Mouse (Mus musculus) hindbrain, embryonic 12.5 days (tissue): ENCODE results near the gene Senp1. TPM values are rescaled to one million over a fixed set of nuclear protein-coding genes. Genes with fewer than 3 reads are reported as not detected.
A peak's percentile ranks its signal among the peaks of the same experiment; 100 is the strongest.

Experiments
- ATAC-seq: fragments of 200-750 bp; cut with Nextera tagmentation; 2 replicates; pipeline ENCODE4 v1.8.0; 2017; ENCODE audit warnings: moderate TSS enrichment; ENCODE audit not compliant: low FRiP score
- H3K27ac ChIP-seq: fragments of 300-500 bp; sonication (generic); 2 replicates; pipeline ENCODE4 v1.5.1; 2016; ENCODE audit warnings: mild to moderate bottlenecking
- H3K27me3 ChIP-seq: fragments of 300-500 bp; sonication (generic); 2 replicates; pipeline ENCODE4 v1.6.1; 2016; ENCODE audit warnings: mild to moderate bottlenecking
- H3K36me3 ChIP-seq: fragments of 300-500 bp; sonication (generic); 2 replicates; pipeline ENCODE4 v1.6.1; 2016; ENCODE audit warnings: mild to moderate bottlenecking
- H3K4me1 ChIP-seq: fragments of 300-500 bp; sonication (generic); 2 replicates; pipeline ENCODE4 v1.6.1; 2016
- H3K4me2 ChIP-seq: fragments of 300-500 bp; sonication (generic); replicated peaks from 2 replicates; pipeline ENCODE4 v1.6.1; 2016; ENCODE audit warnings: mild to moderate bottlenecking
- H3K4me3 ChIP-seq: fragments of 300-500 bp; sonication (generic); 2 replicates; pipeline ENCODE4 v1.5.1; 2016; ENCODE audit warnings: mild to moderate bottlenecking
- H3K9ac ChIP-seq: fragments of 300-500 bp; sonication (generic); 2 replicates; pipeline ENCODE4 v1.6.1; 2016; ENCODE audit warnings: mild to moderate bottlenecking, moderate library complexity
- H3K9me3 ChIP-seq: fragments of 300-500 bp; sonication (generic); replicated peaks from 2 replicates; pipeline ENCODE4 v1.6.1; 2016; ENCODE audit warnings: mild to moderate bottlenecking
- WGBS: fragments of 180-500 bp; shearing (Covaris S2); methylation state at CpG from one replicate; pipeline ENCODE4 v1.1.7; 2016; 5-methylcytosine and 5-hydroxymethylcytosine counted together
- polyA plus RNA-seq: library from polyadenylated mRNA; unstranded; fragments of >200 nt; fragmentation: Nextera tagmentation; extraction: Ambion mirVana; gene quantifications from 2 replicates; pipeline ENCODE4 v1.2.1, GENCODE M21; 2016

Senp1 gene
- polyA plus RNA-seq, 1 experiment from 2014 or later: 38.7 TPM

DNA sequence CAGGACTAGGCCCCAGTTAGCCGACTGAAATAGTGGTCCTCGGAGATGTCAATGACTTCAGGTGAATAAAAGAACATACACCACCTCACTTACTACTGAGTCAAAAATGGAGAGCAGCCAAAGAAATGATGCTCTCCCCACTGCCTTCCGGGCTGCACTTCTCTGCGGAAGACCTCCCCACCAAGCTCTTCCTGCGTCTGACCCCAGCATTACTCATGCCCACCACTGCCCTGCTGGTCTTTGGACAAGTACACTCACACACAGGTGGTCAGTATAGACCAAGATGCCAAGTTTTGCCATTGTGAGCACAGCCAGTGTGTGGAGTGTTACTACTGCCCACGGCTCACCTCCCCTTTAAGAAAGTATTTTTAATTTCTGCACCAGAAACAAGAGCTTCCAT, 8.9 kb upstream of the Senp1 start:
- H3K27ac ChIP-seq: no peak overlapping the region
- no peaks in the 10 kb centered on the region for H3K4me1 ChIP-seq
- no peak for ATAC-seq
- H3K27me3 ChIP-seq: 0 out of 2 replicates have a peak, but pooled peaks cover 4% of the 10 kb centered on the region
- H3K9me3 ChIP-seq: no peaks in the 10 kb centered on the region
- H3K4me2 ChIP-seq: no peak overlapping the region
- no peaks in the 10 kb centered on the region for H3K36me3 ChIP-seq
- H3K9ac ChIP-seq: no peak overlapping the region
- H3K4me3 ChIP-seq: no peak overlapping the region
- 95% methylated on average over 6 of the region's 6 CpGs for WGBS

GRCm38 (mm10) chr15:98098519-98098918, 5.0 kb upstream of the Senp1 start:
- Histone ChIP-seq H3K36me3 (no peaks in the 10 kb centered on the region), H3K27ac (no peak overlapping the region), H3K27me3 (no peaks in the 10 kb centered on the region), H3K9ac (no peak overlapping the region), H3K4me3 (no peak overlapping the region), H3K4me2 (no peak overlapping the region), H3K4me1 (no peaks in the 10 kb centered on the region), H3K9me3 (no peaks in the 10 kb centered on the region)
- WGBS: 88% methylated on average over 9 of the region's 9 CpGs
- ATAC-seq: no peak

DNA sequence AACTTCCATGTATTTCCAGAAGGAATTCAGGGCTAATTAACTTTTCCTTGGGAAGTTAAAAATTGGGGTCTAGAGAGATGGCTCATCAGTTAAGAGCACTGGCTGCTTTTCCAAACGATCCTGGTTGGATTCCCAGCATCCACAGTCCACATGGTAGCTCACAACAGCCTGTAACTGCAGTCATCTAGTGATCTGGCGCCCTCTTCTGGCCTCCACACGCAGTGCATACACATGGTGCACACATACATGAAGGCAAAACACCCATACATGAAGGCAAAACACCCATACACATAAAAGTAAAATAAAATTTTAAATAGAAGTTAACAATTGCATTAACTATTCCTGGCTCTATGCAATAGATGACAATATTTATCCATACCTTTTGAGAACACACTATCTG, 3.4 kb upstream of the Senp1 start:
- H3K36me3 ChIP-seq: no peaks in the 10 kb centered on the region
- H3K9me3 ChIP-seq: no peaks in the 10 kb centered on the region
- H3K27ac ChIP-seq: no peak overlapping the region
- no peak overlapping the region for H3K4me3 ChIP-seq
- 49% methylated on average over 3 of the region's 3 CpGs for WGBS
- H3K4me1 ChIP-seq: peaks cover 5% of the 10 kb centered on the region
- no peak for ATAC-seq
- H3K9ac ChIP-seq: no peak overlapping the region
- H3K4me2 ChIP-seq: no peak overlapping the region
- no peaks in the 10 kb centered on the region for H3K27me3 ChIP-seq

DNA sequence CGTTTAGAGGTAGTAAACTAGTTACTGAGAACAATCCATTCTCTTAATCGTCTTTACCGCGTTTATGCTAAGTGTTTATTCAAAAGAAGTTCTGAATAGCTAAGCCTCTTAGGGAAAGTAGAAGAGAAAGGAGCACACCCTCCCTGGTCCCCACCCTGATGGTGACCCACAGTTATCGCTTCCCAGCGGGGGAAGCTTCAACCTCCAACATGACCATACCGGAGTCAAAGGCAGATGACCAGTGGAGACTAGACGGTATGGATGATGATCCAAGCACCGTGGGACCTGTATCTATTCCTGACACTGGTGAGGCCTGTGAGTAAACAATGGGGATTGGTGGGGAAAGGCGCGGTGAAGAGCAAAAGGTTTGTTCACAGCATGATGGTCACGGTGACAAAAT, 1.4 kb upstream of the Senp1 start:
- H3K4me2 ChIP-seq: no peak overlapping the region
- no peaks in the 10 kb centered on the region for H3K36me3 ChIP-seq
- ATAC-seq: no peak
- no peak overlapping the region for H3K4me3 ChIP-seq
- no peak overlapping the region for H3K9ac ChIP-seq
- no peak overlapping the region for H3K27ac ChIP-seq
- no peaks in the 10 kb centered on the region for H3K9me3 ChIP-seq
- WGBS: 90% methylated on average over 12 of the region's 12 CpGs
- H3K27me3 ChIP-seq: no peaks in the 10 kb centered on the region
- peaks cover 12% of the 10 kb centered on the region for H3K4me1 ChIP-seq

DNA sequence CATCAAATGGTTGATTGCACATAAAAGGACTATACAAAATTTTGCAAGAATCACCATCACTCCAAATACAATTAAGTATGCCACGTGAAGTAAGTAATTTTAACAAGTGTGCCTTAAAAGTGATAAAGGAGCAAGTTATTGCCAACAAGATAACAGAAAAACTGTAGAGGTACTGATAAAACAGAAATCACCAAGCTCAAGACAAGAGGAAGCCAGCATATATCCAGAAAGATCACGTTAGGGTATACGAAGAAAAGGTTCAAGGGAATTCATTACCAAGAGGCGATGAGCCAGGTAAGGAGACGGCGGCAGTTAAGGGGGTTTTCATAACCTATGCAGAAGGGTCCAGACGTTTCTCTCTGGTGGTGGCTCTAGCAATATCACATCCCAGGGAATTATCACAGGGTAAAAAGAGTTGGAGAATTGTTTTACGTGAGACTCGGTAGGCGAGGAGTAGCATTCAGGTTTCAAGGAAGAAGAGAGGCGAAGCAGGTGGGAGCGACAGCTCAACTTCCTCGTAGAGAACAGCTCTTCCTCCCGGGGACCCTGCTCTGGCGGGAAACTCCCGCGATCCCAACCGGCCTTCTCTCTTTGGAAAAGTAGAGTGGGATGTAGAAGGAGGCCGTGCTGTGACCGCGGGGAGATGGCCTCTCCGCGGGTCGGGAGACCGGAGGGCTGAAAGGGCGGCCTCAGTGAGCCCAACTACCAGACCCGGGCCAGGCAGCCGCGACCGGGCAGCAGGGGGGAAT, 998 bp downstream of the Senp1 start, which contains the start of gene Pfkm:
Gene Pfkm (plus strand): TSS at position 218 of the 749 bp plus-strand sequence.
- Histone ChIP-seq H3K4me2 (peak within 1 kb of the TSS; percentile 71), H3K9me3 (no peaks in the 10 kb centered on the region), H3K4me1 (peaks cover 12% of the 10 kb centered on the region), H3K27ac (peak within 1 kb of the TSS; percentile 93), H3K27me3 (no peaks in the 10 kb centered on the region), H3K9ac (peak within 1 kb of the TSS; percentile 88), H3K4me3 (peak within 1 kb of the TSS; percentile 90), H3K36me3 (peaks cover 4% of the 10 kb centered on the region; the same call in 1 of the 2 replicates)
- WGBS: 2% methylated on average over 27 of the region's 30 CpGs
- no peak for ATAC-seq

- Histone ChIP-seq H3K9me3 (no peaks in the 10 kb centered on the region), H3K27ac (no peak overlapping the region), H3K36me3 (peaks cover 4% of the 10 kb centered on the region; the same call in 1 of the 2 replicates), H3K4me1 (peaks cover 12% of the 10 kb centered on the region), H3K4me2 (peak overlapping the region; percentile 71), H3K27me3 (no peaks in the 10 kb centered on the region), H3K9ac (peak overlapping the region; percentile 44; the same call in 1 of the 2 replicates), H3K4me3 (peak overlapping the region; percentile 90)
- WGBS: 42% methylated on average over 4 of the region's 4 CpGs
- no peak for ATAC-seq
Measured at GRCm38 (mm10) chr15:98091841-98092240, 1.7 kb downstream of the Senp1 start.

DNA sequence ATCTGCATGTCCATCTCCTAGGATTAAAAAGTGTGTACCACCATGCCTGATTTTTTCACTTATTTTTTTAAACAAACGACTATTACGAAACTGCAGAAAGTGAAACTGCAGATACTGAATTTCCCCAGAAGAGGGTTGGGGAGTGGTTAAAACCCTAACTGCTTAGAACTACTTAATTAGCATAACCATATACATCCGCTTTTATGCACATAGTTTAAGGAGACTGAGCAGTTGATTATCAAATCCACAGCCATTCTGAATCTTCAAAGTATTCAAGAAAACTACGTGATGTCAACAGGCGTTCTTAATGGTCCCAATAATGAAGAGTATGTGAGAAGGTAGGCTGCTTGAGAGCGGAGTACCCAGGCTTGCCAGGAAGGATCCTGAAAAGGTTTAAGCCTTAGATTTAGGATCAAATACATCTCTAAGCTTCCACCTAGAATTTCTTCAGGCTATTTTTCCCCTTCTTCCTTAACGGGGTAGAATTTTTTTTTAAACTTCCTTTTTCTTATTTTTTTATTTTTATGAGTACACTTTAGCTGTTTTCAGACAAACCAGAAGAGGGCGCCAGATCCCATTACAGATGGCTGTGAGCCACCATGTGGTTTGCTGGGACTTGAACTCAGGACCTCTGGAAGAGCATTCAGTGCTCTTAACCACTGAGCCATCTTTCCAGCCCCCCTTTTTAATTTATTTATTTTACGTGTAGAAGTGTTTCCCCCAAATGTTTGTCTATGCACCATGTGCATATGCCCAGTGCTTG, 3.9 kb downstream of the Senp1 start:
- WGBS: 77% methylated on average over 9 of the region's 9 CpGs

DNA sequence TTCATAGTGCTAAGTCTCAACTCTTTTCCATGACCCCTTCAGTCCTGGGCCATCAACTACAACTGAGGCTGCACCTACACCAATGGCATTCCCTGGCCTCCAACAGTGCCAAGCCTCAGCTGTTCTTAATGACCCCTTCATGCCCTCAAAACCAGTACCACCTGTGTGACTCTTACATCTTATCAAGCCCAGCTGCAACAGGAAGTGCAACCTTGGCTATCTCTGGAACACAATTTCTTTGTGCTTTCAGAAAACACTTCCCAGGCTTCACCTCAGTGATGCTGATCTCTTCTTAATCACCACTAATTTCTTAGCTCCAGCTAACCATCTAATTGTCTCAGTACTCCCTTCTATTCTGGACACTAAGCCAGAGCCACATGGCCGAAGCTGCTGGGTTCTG, 4.7 kb downstream of the Senp1 start:
- Histone ChIP-seq H3K27ac (no peak overlapping the region), H3K4me1 (peaks cover 12% of the 10 kb centered on the region), H3K36me3 (peaks cover 19% of the 10 kb centered on the region), H3K9ac (no peak overlapping the region), H3K9me3 (no peaks in the 10 kb centered on the region), H3K4me3 (no peak overlapping the region), H3K27me3 (no peaks in the 10 kb centered on the region), H3K4me2 (no peak overlapping the region)
- no peak for ATAC-seq
- WGBS: 94% methylated on average over 1 of the region's 1 CpGs

More for the DNA sequence above, 3.9 kb downstream of the Senp1 start:
- Histone ChIP-seq H3K4me2 (no peak overlapping the region), H3K27ac (no peak overlapping the region), H3K9ac (no peak overlapping the region), H3K9me3 (no peaks in the 10 kb centered on the region), H3K36me3 (peaks cover 14% of the 10 kb centered on the region), H3K27me3 (no peaks in the 10 kb centered on the region), H3K4me1 (peaks cover 12% of the 10 kb centered on the region), H3K4me3 (no peak overlapping the region)
- ATAC-seq: no peak

GRCm38 (mm10) chr15:98076901-98077300, 16.6 kb downstream of the Senp1 start:
- Histone ChIP-seq H3K4me1 (no peaks in the 10 kb centered on the region), H3K9me3 (no peaks in the 10 kb centered on the region), H3K4me2 (no peak overlapping the region), H3K36me3 (peaks cover 51% of the 10 kb centered on the region), H3K4me3 (no peak overlapping the region), H3K9ac (no peak overlapping the region), H3K27ac (no peak overlapping the region), H3K27me3 (no peaks in the 10 kb centered on the region)
- WGBS: 94% methylated on average over 6 of the region's 6 CpGs
- ATAC-seq: no peak

- no peak overlapping the region for H3K27ac ChIP-seq
- no peak overlapping the region for H3K4me3 ChIP-seq
- no peaks in the 10 kb centered on the region for H3K9me3 ChIP-seq
- H3K9ac ChIP-seq: no peak overlapping the region
- WGBS: 86% methylated on average over 16 of the region's 16 CpGs
- H3K4me2 ChIP-seq: no peak overlapping the region
- peaks cover 53% of the 10 kb centered on the region for H3K36me3 ChIP-seq
- ATAC-seq: no peak
- H3K27me3 ChIP-seq: no peaks in the 10 kb centered on the region
- no peaks in the 10 kb centered on the region for H3K4me1 ChIP-seq
Measured at GRCm38 (mm10) chr15:98075034-98075433, 18.5 kb downstream of the Senp1 start.

DNA sequence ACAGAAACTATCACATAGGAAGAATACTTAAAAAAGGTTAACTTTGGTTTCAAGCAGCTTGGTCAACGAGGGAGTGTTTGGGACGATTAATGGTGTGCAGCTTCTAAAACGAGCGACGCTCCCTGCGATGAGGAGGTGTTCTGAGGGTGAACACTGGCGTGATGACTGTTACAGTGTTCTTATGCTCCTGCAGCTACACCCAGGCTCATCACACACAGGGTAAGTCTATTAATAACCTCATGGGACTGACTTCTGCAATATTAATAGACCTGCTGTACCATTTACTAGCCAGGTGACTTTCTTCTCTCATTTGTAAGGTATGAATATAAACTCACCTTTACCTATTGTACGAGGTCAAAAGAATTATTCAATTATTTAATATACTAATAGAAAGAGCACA, 19.0 kb downstream of the Senp1 start:
- no peaks in the 10 kb centered on the region for H3K4me1 ChIP-seq
- 94% methylated on average over 8 of the region's 8 CpGs for WGBS
- no peak overlapping the region for H3K4me3 ChIP-seq
- H3K27me3 ChIP-seq: no peaks in the 10 kb centered on the region
- H3K9ac ChIP-seq: no peak overlapping the region
- no peak overlapping the region for H3K27ac ChIP-seq
- H3K36me3 ChIP-seq: peaks cover 55% of the 10 kb centered on the region
- H3K4me2 ChIP-seq: no peak overlapping the region
- ATAC-seq: no peak
- H3K9me3 ChIP-seq: no peaks in the 10 kb centered on the region

DNA sequence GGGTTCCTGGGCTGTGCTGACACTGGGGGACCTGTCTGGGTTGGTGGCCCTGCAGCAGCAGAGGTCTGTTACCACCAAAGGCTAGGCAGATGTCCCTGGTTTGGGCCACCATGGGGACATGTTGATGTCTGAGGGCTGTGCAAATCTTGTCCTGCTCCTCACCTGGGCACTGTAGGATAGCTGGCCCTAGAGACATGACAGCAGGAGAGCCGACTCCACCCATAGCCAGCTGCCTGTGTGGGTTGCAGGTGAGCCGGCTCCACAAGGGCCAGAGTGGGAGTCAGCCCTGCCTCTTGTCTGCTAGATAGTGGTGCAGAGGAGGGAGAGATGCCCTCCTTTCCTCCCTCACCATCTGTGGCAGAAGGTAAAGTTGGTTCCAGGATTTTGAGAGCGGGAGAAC, 23.2 kb downstream of the Senp1 start:
- H3K36me3 ChIP-seq: peaks cover 47% of the 10 kb centered on the region
- H3K9me3 ChIP-seq: no peaks in the 10 kb centered on the region
- no peak overlapping the region for H3K27ac ChIP-seq
- no peaks in the 10 kb centered on the region for H3K4me1 ChIP-seq
- no peak overlapping the region for H3K4me2 ChIP-seq
- H3K27me3 ChIP-seq: no peaks in the 10 kb centered on the region
- H3K9ac ChIP-seq: no peak overlapping the region
- no peak overlapping the region for H3K4me3 ChIP-seq
- no peak for ATAC-seq
- 93% methylated on average over 3 of the region's 3 CpGs for WGBS
